Mouse (Mus musculus) activated CD4-positive, CD25-positive, alpha-beta regulatory T cell, adult 4 months (primary cell): Measurements from ENCODE around the gene Cct8l1. TPM values are rescaled to one million over a fixed set of nuclear protein-coding genes. Genes with fewer than 3 reads are reported as not detected.

ENCODE experiments used
- ATAC-seq: one replicate; pipeline ENCODE4 v1.8.0; 2017
- polyA plus RNA-seq, 2 experiments: library from polyadenylated mRNA; unstranded; fragments of 100-300 nt; shearing (Covaris generic); gene quantifications; one replicate each; pipeline ENCODE4 v1.2.1; 2017

The Cct8l1 gene
- not detected for polyA plus RNA-seq

DNA sequence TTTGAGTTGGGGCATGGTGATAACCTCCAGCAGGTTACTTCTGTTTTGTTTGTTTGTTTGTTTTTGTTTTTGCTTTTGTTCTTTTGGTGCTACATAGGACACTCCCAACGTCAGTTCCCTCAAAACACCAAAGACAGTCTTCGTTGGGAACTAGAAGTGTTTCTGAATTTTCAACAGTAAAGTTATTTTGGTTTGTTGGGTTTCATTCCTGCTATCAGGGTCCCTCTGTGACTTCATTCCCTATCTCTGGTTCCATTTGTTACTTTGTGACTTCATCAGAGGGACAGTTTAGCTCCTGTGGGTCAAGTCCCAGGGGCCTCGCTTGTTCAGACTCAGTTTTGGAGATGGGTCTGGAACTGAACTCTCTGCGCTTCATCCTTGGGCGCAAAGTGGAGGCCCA, at the start of gene Cct8l1:
Gene Cct8l1 (plus strand): TSS at position 301 of the 400 bp plus-strand sequence.
- ATAC-seq, result no peak

DNA sequence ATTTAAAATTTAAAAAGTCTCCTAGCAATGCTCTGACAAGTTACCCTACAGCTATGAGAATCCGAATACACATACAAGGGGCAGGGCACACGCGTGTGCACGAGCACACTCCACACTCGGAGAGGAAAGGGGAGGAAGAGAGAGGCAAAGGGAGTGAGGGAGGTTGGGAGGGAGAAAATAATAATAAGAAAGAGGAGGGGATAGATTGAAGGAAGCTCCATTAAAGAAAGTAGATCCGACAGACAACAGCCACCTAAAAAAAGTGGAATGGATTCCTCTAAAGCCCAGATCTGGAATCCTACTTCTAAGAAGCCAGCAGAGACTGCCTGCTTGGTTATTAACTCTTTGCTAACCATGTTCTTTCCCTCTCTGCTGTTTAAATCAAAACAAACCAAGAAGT, 43.8 kb upstream of the Cct8l1 start:
- ATAC-seq, result no peak

DNA sequence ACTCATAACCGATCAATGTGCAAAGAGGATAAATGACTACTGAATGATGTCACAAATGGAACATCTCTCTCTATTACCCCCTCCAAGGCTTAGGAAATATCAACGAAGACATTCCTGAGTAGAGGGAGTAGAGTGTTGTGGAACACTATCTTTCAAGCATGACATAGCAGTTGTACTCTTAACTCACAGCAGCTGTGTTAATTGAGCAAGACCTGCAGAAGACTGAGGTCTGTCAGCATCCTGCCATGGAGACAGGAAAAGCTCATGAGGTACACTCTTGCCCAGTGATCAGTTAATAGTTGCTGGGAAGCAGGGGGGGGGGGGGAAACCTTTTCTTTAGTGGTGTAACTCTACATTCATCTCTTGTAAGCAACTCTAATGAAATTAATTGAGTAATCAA, 40.1 kb upstream of the Cct8l1 start:
- ATAC-seq, result no peak

DNA sequence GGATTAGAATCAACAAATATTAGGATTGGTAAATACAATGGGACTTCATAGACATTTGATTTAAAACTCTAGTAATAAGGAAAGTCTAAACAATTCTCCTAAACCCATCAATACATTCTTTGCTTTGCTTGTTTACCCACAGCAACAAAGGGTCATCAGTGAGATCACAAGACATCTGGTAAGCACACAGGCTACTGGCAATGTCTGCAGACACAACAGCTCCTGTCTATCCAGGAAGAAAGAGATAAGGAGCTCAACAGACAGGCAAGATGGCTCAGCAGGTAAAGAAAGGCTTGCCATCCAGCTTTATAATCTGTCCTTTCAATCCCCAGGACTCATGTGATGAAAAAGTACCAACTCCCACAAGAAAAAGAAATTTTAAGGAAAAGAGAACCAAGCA, 37.0 kb upstream of the Cct8l1 start:
- ATAC-seq, result no peak

DNA sequence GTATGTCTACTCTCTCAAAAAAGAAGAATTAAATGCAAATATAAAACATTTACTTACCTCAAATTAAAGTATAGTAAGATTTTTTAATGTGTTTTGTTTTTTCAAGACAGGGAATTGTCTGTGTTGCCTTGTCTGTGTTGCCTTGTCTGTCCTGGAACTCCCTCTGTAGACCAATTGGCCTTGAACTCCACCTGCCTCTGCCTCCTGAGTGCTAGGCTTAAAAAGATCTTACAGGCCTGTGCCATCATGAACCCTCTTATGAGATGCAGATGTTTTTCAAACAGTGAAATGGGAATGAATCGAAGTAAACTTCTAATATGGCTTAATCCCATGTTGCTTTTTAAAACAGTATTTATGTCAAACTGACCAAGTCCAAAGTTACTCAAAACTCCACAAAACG, 19.2 kb upstream of the Cct8l1 start:
- no peak for ATAC-seq

DNA sequence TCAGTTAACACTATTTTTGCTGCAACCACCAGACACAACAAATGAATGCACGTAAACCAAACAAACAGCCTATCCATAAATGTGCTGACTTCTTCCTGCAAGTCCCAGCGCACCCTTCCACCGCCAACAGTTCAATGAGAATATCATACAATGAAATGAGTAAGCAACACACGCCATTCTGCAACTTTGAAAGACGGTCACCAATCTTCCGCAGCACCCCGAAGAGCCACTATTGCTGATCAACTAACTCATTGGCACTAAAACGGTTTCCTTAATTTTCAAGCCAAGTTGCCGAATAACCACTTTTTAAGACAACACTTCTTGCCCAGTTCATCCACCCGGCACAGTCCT, 18.5 kb upstream of the Cct8l1 start:
- ATAC-seq, result no peak

DNA sequence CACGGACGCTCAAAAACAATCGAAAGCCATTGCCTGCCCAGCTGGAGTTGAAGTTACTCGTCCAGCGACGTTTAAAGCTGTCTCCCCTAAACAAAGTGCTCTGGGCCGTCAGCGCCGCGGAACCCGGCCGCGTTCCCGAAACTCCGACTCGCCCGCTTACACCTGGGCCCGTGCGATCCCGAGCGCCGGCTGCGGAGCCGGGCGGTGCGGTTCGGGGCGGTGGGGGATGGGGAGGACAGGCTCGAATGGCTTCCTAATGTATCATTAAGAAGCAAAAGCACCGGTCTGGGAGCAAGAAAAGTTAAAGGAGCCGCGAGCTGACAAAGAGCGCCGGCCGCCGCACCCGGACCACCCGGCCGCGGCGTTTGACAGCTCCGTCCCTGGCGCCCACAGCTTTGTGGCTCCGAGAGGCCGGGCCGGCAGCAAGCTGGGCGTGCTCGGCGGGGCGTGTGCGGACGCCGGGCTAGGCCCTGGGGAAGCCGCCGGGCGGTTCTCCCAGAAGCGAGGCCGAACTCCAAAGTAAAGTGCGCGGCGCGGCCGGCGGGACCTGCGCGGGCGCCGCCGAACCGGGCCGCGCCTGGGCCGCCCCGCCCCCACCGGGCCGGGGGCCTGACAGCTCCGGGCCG, 18.0 kb upstream of the Cct8l1 start:
- peak; percentile 8 for ATAC-seq

DNA sequence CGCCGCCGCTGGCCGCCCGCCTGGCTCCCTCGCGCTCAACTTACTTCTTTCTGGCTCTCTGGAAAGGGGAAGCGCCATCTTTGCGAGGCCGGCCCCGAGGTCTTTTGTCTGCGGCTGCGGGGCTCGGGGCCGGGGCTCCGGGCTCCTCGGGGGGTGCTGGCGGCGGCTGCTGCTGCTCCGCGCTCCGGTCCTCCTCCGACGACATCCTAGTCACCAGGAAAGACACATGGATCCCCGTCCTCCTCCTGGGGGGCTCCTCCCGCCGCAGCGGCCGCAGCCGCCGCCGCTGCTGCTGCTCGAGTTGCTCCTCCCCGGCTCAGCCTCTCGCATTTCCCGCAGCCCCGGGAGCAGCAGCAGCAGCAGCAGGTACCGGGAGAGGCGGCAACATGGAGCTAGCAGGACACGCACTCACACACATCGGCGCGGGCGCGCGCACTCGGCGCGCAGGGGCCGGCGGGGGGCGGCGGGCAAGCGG, 17.5 kb upstream of the Cct8l1 start, which contains the start of gene Kmt2c:
Gene Kmt2c (minus strand): TSS at position 438 of the 475 bp plus-strand sequence.
- peak; percentile 8 for ATAC-seq

DNA sequence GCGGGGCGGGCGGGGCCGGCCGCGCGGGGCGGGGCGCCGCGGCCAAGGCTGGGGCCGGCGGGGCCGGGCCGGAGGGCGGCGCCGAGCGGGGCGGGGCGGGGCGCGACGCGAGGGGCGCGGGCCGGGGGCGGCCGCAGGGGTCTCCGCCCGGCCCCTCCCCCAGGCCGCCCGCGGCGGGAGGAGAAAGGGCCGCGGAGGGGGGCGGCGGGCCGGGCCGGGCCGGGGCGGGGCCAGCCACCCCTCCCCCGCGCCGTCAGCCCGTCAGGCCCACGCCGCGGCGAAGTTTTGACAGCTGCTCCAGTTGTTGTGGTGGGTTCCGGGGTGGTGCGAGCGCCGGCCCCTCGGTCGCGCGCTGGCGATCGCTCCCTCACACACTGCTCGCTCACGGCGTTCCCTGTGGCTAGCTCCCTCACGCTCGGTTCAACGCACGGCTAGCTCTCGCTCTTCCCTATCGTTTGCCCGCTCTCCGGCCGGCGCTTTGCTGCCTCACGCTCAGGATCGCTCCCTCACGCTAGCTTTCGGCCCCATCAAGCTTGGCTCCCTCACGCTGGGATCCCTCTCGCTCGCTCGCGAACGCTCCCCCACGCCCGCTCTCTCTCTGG, 16.9 kb upstream of the Cct8l1 start:
- ATAC-seq, result peak; percentile 51

DNA sequence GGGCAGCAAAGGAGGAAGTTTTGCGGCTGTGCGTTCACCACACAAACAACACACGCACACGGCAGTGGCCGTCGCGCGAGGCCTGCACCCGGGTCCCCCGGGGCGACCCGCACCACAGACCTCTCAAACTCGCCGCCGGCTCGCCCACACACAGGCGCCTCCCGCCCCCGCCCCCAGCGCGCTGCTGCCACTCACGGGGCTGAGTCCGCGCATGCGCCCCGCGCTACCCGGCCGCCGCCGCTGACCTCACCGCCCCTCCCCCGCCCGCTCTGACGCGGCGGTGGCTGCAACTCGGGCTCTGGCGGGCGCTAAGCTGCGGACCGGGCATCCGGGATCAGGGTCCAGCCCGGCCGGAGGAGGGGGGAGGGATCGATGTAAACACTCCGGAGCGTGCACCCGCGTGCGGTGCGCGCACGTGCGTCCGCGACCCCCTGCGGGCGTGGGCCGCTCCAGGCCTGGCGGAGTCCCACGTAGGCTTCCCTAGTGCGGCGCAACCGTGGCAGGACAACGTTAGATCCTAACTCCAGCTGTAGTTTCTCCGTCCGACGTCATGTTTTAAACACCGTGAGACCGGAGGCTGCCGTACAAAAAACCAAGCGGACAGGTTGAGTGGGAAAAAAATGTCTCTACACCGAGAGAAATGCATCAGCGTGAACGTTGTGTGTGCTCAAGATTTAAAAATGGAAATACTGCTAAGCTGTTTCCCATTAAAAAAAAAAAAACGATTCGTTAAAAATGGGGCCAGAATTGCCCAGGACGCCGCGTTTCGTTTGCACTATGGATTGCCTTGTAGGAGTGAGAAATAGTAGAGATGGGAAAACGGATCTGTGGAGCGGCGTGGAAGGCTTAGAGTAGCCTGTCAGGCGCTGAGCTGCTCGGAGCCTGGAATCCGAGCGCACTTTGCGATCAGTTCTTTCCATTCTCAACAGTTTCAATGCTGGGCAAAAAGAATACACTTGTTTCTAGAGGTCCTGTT, 16.2 kb upstream of the Cct8l1 start:
- peak; percentile 55 for ATAC-seq

DNA sequence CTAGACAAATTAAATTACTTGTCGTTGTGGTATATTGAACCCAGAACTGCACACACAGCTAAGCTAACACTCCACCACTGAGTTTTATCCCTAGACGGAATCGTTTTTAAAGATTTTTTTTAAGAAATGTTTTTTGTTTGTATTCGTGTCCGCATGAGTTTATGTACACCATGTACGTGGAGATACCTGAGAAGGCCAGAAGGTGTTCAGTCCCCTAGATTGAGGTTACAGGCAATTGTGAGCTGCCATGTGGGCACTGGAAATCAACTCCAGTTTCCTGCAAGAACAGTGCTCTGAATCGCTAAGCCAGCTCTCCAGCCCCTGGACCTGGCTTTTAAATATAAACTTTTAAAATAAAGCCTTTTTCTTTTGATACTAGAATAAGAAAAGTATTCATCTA, 15.2 kb upstream of the Cct8l1 start:
- ATAC-seq, result no peak

DNA sequence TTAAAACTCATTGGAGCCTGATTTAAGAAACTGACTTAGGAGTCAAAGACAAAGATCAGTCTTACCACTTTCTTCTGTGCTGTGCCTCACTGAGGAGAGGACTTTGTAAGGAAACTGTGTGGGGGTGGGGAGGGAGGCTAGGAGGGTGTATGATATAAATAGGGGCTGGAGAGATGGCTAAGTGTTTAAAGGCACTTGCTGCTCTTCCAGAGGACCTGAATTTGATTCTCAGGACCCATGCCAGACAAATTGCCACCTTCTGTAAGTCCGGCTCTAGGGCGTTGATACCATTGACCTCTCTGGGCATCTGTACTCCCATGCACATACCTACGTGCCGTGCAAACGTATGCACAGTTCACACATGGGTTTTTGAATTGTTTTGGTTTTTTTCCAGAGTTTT, 9.8 kb upstream of the Cct8l1 start:
- ATAC-seq, result no peak

DNA sequence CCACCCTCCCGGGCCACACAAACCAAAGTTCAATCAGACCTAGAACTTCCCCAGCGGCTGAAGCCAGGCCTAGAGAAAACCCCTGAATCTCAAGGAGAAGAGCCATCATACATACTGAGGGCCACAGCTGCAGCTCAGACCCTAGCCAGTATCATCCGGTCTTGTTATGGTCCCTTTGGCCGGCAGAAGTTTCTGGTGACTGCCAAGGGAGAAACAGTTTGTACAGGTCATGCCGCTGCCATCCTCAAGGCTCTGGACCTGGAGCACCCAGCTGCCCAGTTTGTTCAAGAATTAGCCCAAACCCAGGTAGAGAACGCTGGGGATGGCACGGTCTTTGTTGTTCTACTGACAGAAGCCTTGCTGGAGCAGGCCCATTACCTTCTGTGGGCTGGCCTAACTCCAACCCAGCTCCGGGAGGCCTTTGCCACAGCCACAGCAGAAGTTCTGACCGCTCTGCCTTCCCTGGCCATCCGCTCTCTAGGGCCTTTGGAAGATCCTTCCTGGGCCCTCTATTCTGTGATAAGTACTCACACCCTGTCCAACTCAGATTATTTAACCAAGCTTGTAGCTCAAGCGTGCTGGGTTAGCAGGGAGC, 531 bp downstream of the Cct8l1 start:
- ATAC-seq, result no peak

DNA sequence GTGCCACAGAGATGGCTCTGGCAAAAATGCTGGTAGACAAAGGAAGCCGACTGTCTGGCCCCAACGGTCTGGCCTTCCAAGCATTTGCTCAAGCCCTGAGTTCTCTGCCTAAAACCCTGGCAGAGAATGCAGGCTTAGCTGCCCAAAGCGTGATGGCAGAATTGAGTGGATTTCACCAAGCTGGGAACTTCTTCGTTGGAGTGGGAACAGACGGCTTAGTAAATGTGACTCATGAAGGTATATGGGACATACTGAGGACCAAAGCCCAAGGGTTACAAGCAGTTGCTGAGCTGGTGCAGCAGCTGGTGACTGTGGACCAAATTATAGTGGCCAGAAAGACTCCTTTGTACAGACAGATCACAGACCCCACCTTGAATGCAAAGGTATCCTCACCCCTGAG, 1.7 kb downstream of the Cct8l1 start:
- no peak for ATAC-seq

DNA sequence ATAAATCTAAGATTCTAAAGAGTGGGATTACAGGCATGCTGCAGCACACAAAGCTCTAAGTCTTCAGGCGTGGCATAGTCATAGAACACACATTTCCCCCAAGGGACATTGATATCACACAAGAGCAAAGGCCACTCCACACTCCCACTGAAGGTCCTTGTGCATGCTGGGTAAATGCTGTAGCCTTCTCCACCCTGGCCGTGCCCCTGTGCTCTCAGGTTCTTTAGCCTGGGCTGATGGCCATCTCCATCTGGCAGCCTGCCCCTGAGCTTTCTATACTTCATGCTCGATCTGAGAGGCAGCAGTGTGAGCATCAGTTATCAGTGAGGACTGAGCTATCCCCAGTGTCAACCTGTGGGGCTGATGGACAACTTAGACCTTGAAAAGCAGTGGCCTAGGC, 4.0 kb downstream of the Cct8l1 start:
- ATAC-seq, result no peak

DNA sequence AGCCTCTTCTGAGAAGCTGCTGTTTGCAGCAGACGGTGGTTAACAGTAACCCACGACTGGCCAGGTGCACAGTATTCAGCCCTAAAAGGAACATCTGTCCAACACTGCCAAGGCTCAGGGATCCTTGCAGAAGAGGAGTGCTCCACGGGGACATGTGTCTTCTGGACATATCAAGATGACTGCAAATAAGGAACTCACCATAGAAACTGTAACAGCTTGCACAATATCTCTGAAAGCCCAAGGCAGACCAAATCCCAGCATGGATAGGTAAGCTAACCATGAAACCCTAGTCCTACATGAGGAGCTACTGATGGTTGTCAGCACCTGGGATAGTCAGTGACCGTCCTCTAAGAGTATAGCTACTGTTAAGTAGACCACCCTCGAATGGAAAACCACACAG, 5.6 kb downstream of the Cct8l1 start:
- ATAC-seq, result no peak

DNA sequence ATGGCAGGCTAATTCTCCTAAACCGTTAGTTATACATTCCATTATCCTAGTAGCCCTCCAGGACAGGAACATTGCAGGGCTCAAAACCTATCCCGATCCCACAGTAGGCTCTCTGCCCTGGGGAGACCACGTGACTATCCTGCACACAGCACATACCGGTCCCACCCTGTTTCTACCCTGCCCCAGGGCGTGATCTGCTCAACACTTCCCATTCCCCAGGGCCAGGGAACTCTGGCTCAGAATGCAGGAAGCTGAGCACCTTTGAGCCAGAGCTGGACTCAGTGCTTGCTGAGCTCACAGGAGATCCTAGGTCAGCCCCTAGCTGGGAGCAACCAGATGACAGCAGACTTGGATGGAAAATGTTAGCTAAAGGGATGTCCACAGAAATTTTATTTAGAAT, 10.2 kb downstream of the Cct8l1 start:
- no peak for ATAC-seq

DNA sequence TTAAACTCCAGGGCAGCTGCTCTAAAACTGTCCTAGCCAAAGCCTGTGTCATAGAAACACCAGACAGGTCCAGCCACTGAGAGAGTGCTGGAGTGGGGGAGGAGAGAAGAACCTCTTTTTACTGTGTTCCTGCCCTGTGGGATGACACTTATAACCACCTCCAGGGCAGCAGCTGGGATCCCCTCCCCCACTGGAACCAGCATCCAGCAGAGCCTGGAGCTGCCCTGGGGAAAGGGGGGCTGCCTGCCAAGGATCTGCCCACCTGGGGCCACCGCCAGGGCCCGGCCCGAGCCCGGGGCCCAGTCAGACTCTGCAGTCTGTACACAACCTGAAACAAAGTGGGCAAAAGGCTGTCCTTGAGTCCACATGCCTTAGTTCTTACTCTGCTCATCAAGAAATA, 11.1 kb downstream of the Cct8l1 start:
- no peak for ATAC-seq

DNA sequence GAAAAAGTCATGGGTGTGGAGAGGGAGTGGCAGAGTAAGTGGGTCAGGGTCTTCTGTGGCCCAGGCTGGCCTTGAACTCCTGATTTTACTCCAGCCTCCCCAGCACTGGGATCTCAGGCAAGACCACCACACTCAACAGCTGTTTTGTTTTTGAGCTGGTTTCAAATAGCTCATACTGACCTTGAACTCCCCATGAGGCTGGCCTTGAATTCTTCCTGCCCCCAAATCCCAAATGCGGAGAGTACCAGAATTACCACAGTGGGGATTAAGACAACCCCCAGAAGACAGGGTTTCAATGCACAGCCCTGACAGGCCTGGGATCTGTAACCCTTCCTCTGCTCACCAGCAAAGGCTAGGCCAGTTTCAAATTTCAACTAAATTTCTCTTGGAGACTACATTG, 12.1 kb downstream of the Cct8l1 start:
- ATAC-seq, result no peak

DNA sequence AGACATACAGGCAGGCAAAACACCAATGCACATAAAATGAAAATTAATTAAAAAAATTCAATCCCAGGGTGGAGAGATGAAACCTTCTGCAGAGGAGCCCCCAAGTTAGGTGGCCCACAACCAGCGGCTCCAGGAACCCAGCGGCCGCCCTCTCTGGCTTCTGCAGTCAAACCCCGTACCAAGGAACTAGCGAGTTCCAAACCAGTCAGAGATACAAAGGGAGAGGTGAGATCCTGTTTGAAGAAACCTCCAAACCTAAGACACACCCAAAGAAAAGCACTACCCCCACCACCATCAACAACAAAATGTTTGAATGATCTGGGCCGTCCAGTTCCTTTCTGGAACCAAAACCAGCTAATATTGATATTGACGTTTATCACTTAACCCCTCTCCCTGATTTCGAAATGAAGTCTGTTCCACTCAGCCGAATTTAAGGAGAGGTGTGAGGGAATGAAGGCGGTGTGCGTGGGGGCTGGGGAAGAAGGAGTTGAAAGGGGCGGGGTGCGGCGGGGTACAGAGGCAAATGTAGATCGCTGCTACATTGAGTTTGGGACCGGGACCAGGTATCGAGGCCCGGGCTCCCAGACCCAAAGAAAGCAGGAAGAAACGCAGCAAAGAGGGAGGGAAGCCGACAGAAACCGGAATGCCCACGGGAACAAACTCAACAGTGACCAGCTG, 13.1 kb downstream of the Cct8l1 start:
- peak; percentile 28 for ATAC-seq

DNA sequence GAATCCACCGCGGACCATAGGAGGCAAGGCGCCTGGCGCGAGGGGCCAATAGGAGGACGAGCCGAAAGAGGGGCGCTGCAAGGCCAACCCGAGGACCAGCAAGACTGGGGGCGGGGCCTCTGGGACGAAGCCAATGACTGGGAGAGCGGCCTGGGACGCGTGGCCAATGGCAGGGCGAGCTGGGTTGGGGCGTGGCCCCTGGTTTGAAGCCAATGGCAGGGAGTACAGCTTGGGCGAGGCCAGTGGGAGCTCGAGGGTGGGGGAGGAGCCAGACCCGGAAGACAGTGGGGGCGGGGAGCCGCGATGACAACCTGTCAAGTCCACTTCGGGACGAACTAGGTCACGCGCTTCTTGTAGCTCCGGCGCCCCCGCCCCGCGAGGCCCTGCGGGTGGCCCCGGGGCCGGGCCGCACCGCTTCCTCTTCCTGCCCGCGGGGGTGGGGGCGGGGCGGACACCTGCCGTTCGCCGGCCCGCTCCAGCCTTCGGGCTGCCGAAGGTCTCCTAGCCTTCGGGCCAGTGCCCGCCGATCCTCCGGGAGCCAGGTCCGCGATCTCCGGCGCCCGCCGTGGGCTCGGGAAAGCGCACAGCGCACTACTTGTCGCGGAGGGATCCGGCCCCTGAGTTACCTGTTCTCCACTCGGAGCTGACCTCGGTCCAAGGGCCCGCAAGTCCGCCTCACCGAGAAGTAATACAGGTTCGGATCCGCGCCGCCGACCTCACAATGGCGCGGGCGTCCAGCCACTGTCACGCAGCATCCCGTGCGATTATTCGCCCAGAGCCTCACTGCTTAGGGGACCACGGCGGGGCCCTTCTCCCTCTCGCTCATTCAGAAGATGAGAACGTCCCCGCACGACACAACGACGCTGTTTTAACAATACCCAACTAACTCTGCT, 13.9 kb downstream of the Cct8l1 start:
- peak; percentile 98 for ATAC-seq
